Mouse (Mus musculus) lung, postnatal 36 days (tissue): ENCODE data around the gene Pigm.

Experiments used
- DNase-seq: peaks from one replicate; pipeline ENCODE4 v3.0.0; 2022; ENCODE audit warnings: mixed read lengths

Gene Pigm

GRCm38 (mm10) chr1:172376198-172376667, at the start of gene Pigm:
Pigm (plus strand) TSS chr1:172376546.
- peak; percentile 98 for DNase-seq

GRCm38 (mm10) chr1:172326684-172327083, 49.7 kb upstream of the Pigm start:
- no peak for DNase-seq

DNA sequence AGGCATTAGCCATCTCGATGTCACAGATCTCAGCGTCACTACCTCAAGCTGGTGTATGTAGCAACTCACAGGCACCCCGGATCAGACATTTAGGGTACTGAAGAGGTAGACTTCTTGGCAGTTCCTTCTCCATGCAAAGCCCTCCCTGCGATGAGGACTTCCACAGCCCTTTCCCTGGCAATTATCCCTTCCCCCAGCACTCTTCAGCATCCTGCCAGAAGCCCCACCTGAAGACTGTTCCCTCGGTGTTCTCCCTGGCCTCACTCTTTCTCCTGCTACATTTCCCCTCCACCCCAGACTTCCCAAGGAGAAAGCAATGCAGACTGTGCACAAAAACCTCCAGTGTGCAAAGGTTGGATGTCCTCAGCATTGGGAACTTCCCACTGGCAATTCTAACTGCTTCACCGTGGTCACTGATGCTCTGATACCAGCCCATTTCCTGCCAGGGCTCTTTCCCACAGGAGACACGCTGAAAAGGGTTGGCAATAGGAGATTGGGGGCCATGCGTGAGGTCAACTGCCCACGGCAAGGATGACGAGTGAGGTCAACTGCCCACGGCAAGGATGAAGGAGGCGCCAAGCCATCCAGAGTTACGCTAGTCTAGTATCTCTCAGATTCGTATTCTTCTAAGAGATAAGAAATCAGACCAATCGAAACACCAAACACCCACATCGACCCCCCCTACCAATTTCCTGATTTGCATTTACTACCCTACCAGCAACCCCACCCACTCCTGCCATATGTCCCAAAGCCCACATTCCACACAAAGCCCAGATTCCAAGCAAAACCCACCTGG, 48.9 kb upstream of the Pigm start:
- no peak for DNase-seq

GRCm38 (mm10) chr1:172328041-172328440, 48.3 kb upstream of the Pigm start:
- no peak for DNase-seq

DNA sequence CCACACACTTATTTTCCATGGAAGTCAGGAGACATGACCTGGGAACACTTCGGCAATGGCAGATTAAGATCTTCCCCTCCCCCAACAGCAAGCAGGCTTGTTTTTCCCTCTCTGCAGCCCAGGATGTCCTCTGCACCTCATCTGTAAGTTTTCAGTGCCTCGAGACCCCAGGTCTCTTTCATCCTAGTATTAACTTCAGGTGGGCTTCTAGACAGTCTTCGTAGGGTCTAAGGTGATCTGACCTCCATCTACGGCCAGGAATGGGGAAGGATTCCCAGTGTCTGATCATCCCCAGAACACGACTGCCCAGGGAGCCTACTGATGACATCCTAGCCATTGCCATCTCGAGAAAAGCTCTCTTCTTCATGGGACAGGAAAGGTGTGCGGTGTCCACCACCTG, 47.9 kb upstream of the Pigm start:
- no peak for DNase-seq

- no peak for DNase-seq
Measured at GRCm38 (mm10) chr1:172329131-172329530, 47.2 kb upstream of the Pigm start, which contains the start of gene Kcnj9. Kcnj9 (minus strand) TSS chr1:172329318.

DNA sequence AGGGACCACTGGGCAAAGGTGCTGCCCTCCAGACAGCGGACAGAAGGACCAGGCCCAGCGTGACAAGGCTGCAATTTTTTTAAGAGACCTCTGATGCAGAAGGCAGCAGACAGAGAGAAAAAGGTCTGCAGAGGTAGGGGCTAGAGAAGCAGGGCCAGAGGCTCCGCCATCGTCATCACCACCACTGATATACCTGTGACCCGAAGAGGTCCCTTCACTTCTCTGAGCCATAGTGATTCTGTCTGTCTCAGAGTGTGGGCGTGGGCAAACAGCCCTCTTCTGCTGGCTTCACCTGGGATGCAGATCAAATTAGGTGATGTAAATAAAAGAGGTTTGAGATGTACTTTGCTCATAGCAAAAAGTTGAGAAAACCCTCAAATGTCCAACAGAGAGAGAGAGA, 46.7 kb upstream of the Pigm start:
- DNase-seq = no peak

DNA sequence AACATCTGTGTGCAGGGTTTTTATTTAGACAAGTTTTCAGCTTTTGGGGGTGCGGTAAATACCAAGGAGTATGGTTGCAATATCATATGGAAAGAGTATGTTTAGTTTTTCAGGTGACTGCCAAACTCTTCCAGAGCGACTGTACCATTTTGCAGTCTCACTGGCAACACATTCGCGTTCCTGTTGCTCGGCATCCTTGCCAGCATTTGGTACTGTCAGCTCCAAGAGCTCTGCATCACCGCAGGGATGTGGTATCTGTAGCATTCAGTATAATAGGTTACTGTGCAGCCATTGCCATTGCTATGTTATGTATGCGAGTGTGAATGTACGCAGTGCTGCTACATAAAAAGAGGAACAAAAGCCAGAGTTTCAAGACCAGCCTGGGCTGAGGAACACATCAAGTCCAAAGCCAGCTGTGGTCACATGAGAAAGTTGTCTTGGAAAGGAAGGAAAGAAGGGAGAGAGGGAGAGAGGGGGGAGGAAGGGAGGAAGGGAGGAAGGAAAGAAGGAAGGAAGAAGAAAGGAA, 44.9 kb upstream of the Pigm start:
- DNase-seq = no peak

DNA sequence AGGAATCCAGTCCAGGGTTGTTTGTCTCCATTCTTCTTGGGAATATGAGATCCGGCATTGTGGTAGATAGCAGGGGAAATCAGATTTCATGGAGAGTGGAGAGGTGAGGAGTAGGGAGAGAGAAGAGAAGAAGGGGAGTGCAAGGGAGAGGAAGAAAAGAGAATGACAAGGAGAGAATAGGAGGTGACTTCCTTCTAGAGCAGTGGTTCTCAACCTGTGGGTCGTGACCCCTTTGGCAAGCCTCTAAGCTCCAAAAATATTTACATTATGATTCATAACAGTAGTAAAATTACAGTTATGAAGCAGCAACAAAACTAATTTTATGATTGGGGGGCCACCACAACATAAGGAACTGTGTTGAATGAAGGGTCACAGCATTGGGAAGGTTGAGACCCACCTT, 43.4 kb upstream of the Pigm start:
- no peak for DNase-seq

DNA sequence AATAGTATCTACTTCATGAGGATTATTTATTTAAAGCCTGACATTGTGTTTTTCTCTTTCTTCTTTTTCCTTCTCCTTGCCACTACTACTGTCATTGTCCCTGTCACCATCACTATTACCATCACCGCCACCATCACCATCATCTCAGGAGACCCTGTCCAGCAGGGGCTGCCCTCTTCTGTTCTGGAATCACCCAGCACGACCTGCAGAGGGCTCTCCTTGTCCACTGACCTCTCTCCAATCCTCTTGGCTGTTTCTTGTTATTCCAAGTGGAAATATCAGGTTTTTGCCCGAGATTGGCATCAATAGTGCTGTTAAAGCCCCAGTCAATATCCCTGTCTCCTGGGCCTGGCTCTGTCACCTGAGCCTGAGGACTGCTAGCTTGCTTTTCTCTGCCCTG, 42.8 kb upstream of the Pigm start:
- DNase-seq = no peak

- no peak for DNase-seq
Measured at GRCm38 (mm10) chr1:172335804-172336203, 40.5 kb upstream of the Pigm start.

DNA sequence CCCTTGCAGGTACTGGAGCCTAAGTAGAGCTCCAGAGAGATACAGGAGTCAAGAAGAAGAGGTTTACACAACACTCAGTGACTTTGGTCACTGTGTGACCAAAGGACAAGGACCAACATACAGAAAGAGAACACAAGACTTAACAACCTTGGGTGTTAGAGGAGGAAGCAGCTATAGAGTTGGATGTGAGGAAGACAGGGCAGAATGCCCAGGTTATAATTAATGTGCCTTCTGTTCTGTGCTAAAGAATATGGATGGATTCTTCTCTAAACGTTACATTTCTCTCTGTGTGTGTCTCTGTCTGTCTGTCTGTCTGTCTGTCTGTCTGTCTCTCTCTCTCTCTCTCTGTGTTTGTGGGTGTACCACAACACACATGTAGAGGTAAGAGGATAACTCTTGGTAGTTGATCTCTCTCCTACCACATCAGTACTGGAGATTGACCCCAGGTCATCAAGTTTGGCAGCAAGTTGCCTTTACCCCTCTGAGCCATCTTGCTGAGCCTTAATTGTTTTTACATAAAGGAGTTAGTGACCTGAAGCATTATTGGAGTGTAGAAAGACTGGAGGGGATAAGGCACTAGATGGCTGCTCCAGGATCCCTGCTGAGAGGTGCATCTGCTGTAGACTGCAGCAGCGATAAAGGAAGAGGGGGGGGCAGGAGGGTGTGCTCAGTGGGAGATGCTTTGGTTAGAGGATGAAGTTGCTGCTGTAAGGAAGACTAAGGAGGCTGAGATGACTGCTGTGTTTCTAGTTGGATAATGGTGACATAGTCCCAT, 38.7 kb upstream of the Pigm start:
- DNase-seq = no peak

GRCm38 (mm10) chr1:172340729-172341321, 35.5 kb upstream of the Pigm start, which contains the start of gene Kcnj10:
Kcnj10 (plus strand) TSS chr1:172341210.
- DNase-seq = peak; percentile 80

DNA sequence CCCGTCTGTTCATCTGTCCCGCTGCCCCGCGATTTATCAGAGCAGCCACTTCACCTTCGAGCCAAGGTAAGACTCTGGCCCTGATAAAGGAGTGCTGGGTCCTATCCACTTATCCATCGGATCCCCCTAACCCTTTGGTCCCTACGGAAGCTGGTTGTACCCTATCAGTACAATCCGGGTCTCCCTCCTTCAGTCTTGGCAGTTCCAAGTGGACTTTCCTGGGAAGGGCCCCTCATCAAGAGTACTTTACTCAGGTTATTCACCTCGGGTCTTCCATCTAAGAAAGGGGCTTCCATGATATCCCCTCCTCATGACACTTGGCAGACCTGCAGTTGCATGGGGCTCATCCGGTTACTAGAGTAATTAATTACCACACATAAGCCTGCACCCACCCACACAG, 35.0 kb upstream of the Pigm start:
- DNase-seq = no peak

DNA sequence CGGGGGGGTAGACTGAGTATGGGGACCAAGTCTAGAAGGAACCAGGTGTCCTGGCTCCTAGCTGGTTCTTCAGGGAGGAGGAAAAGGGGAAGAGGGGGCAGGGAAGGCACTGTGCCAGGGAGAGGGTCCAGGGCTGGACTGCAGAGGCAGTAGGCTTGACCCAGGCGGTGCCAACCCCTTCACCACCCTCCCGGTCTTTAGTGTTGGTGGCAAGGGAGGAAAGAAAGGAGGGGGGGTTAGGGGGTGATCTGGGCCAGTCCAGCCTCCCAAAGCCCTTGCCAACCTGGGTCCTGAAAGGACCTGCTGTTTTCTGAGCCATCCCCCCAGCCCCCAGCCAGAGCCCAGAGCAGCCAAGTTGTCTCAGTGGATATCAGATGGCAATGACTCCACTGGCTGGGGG, 33.6 kb upstream of the Pigm start:
- no peak for DNase-seq

- DNase-seq = no peak
Measured at GRCm38 (mm10) chr1:172343914-172344313, 32.4 kb upstream of the Pigm start.

- peak; percentile 15 for DNase-seq
Measured at GRCm38 (mm10) chr1:172344820-172345219, 31.5 kb upstream of the Pigm start.

DNA sequence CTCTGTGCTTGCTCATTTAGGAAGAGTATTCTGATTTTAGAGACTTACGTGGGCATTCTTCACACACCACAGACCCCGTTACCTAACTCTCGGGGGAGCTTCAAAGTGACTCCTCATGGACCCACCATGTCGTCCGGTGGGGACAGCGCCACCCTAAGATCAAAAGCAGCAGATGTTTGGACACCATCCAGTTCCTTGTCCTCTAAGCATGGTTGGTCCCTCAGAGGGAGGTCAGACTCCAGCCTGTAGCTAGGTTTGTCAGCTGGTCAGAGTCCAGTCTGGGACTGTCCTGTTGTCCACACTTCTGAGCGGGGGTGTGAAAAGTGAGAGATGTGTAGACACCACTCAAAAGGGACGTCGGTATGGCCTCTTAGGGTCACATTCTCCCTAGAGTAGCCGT, 29.6 kb upstream of the Pigm start:
- no peak for DNase-seq

DNA sequence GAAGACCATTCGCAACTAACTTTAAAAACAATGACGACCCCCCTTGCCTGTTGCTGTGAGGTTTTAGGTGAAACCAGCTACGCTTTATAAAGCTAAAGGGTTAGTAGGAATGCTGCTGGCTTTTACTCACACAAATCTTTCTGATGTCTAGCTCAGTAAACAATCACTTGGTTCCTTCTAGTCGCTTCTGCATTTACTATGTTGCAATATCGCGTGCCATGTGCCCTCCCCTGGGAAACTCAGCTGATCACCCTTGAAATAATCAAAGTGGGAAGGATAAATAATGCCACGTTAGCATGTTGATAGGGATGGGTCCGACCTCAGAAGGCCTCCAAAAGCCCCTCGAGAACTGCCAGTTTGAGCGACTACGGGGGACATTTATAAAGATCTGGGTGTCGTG, 29.0 kb upstream of the Pigm start:
- DNase-seq = peak; percentile 21

- DNase-seq = no peak
Measured at GRCm38 (mm10) chr1:172349504-172349903, 26.8 kb upstream of the Pigm start.

- peak; percentile 30 for DNase-seq
Measured at GRCm38 (mm10) chr1:172349916-172350812, 26.2 kb upstream of the Pigm start.

- DNase-seq = no peak
Measured at GRCm38 (mm10) chr1:172352001-172352400, 24.3 kb upstream of the Pigm start.
